Mouse (Mus musculus): ENCODE measurements at regions not wholly inside any gene's neighbourhood (a gene's known extent, or its start where the extent isn't known, plus 50 kb on each side); places are given as distances from the start of the nearest gene placed in this dataset.

DNA sequence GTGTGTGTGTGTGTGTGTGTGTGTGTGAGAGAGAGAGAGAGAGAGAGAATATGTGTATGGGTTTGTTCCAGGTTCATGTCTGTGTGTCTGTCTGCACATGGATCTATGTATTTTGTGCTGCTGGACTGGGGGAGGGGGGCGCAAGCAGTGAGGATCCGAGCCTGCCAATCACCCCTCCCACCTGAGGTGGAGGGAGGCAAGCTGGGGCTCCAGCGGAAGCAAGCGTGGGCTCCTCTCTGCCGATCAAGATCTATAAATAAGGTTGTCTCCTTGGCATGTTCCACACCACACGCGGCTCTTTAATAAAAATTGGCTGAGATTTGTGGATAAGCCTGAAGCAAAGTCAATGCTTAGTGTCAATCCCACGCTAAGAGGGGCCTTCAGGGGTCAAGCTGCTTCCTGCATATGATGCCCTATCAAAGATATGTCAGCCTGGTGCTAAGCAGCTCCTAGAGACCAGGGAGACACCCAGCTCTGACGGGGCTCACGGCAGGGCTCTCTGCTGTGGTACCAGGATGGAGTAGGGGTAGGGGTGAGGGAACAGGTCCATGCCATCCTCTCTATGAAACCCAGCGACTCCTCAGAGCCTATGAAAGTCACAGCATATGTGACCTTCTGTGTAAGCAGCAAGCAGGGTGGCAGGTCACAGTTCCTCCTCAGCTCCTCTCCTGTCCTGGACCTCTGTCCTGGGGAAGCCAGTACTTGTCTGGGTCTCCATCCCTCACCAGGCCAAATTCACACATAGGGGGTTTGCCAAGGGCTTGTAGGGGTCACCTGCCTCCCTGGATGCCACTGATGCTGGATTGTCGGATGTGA, 102.0 kb upstream of the Mvb12b start:
- TF ChIP-seq EP300 (IDR thresholded peaks at IDR 0.05; ENCODE audit: low read depth) (no peak), CTCF (IDR thresholded peaks at IDR 0.05; ENCODE audit: low read depth) (no peak)
- H3K4me1 ChIP-seq (ENCODE audit: control insufficient read depth, insufficient read depth): no peaks in the 10 kb centered on the region
- no peak overlapping the region for H3K9ac ChIP-seq (replicated peaks; ENCODE audit: low read depth, low read length)
- no peak overlapping the region for H3K4me2 ChIP-seq (ENCODE audit: low read depth, low read length)
- ATAC-seq (ENCODE audit: insufficient read depth, low read depth) (no peak), DNase-seq (ENCODE audit: low spot score) (no peak)
- H3K27me3 ChIP-seq (ENCODE audit: control insufficient read depth, insufficient read depth, low read length): no peaks in the 10 kb centered on the region
- 0 out of 2 replicates have a peak, but pooled peaks cover 5% of the 10 kb centered on the region for H3K9me3 ChIP-seq (replicated peaks; ENCODE audit: control insufficient read depth, low read length)
- no peak overlapping the region for H3K4me3 ChIP-seq (ENCODE audit: low read depth, low read length)
- WGBS: 57% methylated on average over 12 of the region's 12 CpGs
- no peak overlapping the region for H3K27ac ChIP-seq (ENCODE audit: low read depth)
- no peaks in the 10 kb centered on the region for H3K36me3 ChIP-seq (replicated peaks; ENCODE audit: control insufficient read depth, insufficient read depth, low read length)

- no peaks in the 10 kb centered on the region for H3K27me3 ChIP-seq (ENCODE audit: control insufficient read depth, insufficient read depth, low read length)
- H3K4me1 ChIP-seq (ENCODE audit: control insufficient read depth, insufficient read depth): no peaks in the 10 kb centered on the region
- no peaks in the 10 kb centered on the region for H3K9me3 ChIP-seq (replicated peaks; ENCODE audit: control insufficient read depth, low read length)
- no peak for ATAC-seq (ENCODE audit: insufficient read depth, low read depth)
- 0 out of 2 replicates have a peak overlapping the region, but pooled peaks have one; percentile 31 for H3K4me2 ChIP-seq (ENCODE audit: low read depth, low read length)
- no peak for DNase-seq (ENCODE audit: low spot score)
- no peak overlapping the region for H3K27ac ChIP-seq (ENCODE audit: low read depth)
- 26% methylated on average over 4 of the region's 4 CpGs for WGBS
- H3K9ac ChIP-seq (replicated peaks; ENCODE audit: low read depth, low read length): no peak overlapping the region
- no peak overlapping the region for H3K4me3 ChIP-seq (ENCODE audit: low read depth, low read length)
- no peak for TF ChIP-seq EP300 (IDR thresholded peaks at IDR 0.05; ENCODE audit: low read depth)
- no peak for TF ChIP-seq CTCF (IDR thresholded peaks at IDR 0.05; ENCODE audit: low read depth)
- H3K36me3 ChIP-seq (replicated peaks; ENCODE audit: control insufficient read depth, insufficient read depth, low read length): no peaks in the 10 kb centered on the region
These were observed 98.7 kb upstream of the Mvb12b start for GRCm38 (mm10) chr2:33986420-33986819.

DNA sequence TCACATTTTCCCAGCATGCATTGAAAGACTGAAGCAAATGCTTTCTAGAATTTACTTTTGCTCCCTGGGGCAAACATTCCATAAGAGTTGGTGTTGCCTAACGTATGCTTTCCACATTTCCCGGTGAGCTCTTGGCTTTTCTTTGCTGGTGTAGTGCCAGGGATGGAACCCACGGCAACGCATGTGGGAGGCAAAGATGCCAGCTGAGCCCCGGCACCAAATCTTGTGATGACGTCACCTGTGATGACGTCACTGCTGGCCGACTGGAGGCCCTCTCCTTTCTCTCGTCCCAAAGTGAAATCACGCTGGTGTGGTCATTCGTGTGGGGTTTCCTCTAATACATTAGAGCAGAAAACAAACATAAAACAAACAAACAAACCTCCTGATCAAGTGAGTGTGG, 97.6 kb upstream of the Mvb12b start:
- Histone ChIP-seq H3K36me3 (replicated peaks; ENCODE audit: control insufficient read depth, insufficient read depth, low read length) (no peaks in the 10 kb centered on the region), H3K4me2 (ENCODE audit: low read depth, low read length) (no peak overlapping the region), H3K4me1 (ENCODE audit: control insufficient read depth, insufficient read depth) (no peaks in the 10 kb centered on the region), H3K27me3 (ENCODE audit: control insufficient read depth, insufficient read depth, low read length) (no peaks in the 10 kb centered on the region), H3K9me3 (replicated peaks; ENCODE audit: control insufficient read depth, low read length) (no peaks in the 10 kb centered on the region), H3K27ac (ENCODE audit: low read depth) (no peak overlapping the region), H3K4me3 (ENCODE audit: low read depth, low read length) (no peak overlapping the region), H3K9ac (replicated peaks; ENCODE audit: low read depth, low read length) (no peak overlapping the region)
- TF ChIP-seq EP300 (IDR thresholded peaks at IDR 0.05; ENCODE audit: low read depth) (no peak), CTCF (IDR thresholded peaks at IDR 0.05; ENCODE audit: low read depth) (no peak)
- DNase-seq (ENCODE audit: low spot score) (no peak), ATAC-seq (ENCODE audit: insufficient read depth, low read depth) (no peak)
- 57% methylated on average over 11 of the region's 11 CpGs for WGBS

DNA sequence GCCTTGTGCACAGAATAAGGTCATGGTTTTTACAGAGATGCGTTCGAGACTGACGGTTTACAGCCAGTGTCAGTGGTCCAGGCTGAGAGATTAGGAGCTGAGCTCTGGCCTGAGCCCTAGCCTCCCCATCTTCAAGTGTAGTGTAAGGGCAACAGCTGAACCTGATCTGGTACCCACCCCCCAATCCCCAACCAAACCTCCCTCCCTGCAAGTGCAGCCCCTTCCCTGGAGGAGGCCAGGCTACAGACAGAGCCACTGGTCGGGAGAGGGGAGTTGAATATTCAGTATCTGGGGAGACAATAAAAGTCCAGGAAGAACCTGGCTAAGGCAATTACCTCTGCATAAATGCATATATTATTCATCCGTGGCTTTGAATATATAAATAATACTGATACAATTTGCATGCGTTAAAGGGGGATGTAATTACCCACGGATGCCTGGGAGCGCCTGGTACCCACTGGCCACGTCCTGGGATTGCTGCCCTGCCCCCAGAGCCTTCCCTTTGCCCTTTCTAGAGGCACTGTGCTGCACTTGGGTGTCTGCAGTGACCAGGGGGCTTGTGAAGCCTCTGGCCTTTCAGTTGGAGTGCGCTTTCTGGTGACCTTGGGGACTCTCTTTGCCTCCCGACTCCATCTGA, 95.5 kb upstream of the Mvb12b start:
- H3K36me3 ChIP-seq (replicated peaks; ENCODE audit: control insufficient read depth, insufficient read depth, low read length): no peaks in the 10 kb centered on the region
- ATAC-seq (ENCODE audit: insufficient read depth, low read depth): no peak
- no peak for DNase-seq (ENCODE audit: low spot score)
- no peaks in the 10 kb centered on the region for H3K9me3 ChIP-seq (replicated peaks; ENCODE audit: control insufficient read depth, low read length)
- no peak overlapping the region for H3K4me2 ChIP-seq (ENCODE audit: low read depth, low read length)
- TF ChIP-seq EP300 (IDR thresholded peaks at IDR 0.05; ENCODE audit: low read depth) (no peak), CTCF (IDR thresholded peaks at IDR 0.05; ENCODE audit: low read depth) (no peak)
- no peak overlapping the region for H3K9ac ChIP-seq (replicated peaks; ENCODE audit: low read depth, low read length)
- H3K4me1 ChIP-seq (ENCODE audit: control insufficient read depth, insufficient read depth): no peaks in the 10 kb centered on the region
- no peak overlapping the region for H3K4me3 ChIP-seq (ENCODE audit: low read depth, low read length)
- 46% methylated on average over 11 of the region's 11 CpGs for WGBS
- H3K27ac ChIP-seq (ENCODE audit: low read depth): no peak overlapping the region
- no peaks in the 10 kb centered on the region for H3K27me3 ChIP-seq (ENCODE audit: control insufficient read depth, insufficient read depth, low read length)

DNA sequence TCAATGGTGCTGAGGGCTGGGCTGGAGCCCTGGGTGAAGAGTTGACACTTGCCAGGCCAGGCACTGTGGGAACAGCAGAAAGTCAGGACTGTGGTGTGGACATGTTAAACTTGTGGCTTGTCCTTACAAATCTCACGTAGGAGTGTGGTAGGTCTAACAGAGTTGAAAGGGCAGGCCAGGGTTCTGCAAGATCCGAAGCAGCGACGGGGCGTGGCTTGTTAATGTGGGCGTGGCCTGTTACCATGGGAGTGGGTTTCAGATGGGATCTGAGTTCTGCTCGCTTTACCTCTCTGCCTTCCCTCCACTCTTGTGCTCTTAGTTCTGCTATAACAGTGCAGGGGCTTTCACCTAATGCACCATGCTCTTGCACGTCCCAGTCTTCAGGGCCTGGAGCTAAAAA, 94.2 kb upstream of the Mvb12b start:
- Histone ChIP-seq H3K4me2 (ENCODE audit: low read depth, low read length) (no peak overlapping the region), H3K36me3 (replicated peaks; ENCODE audit: control insufficient read depth, insufficient read depth, low read length) (no peaks in the 10 kb centered on the region)

More for the DNA sequence above, 94.2 kb upstream of the Mvb12b start:
- Histone ChIP-seq H3K9ac (replicated peaks; ENCODE audit: low read depth, low read length) (no peak overlapping the region), H3K27me3 (ENCODE audit: control insufficient read depth, insufficient read depth, low read length) (no peaks in the 10 kb centered on the region), H3K4me1 (ENCODE audit: control insufficient read depth, insufficient read depth) (no peaks in the 10 kb centered on the region), H3K27ac (ENCODE audit: low read depth) (no peak overlapping the region), H3K9me3 (replicated peaks; ENCODE audit: control insufficient read depth, low read length) (no peaks in the 10 kb centered on the region), H3K4me3 (ENCODE audit: low read depth, low read length) (no peak overlapping the region)
- DNase-seq (ENCODE audit: low spot score) (no peak), ATAC-seq (ENCODE audit: insufficient read depth, low read depth) (no peak)
- no peak for TF ChIP-seq EP300 (IDR thresholded peaks at IDR 0.05; ENCODE audit: low read depth)
- TF ChIP-seq CTCF (IDR thresholded peaks at IDR 0.05; ENCODE audit: low read depth): no peak
- WGBS: 35% methylated on average over 8 of the region's 8 CpGs

All from heart, postnatal 0 days (tissue).